Mouse (Mus musculus): Measurements from ENCODE around the gene Spo11. TPM values are rescaled to one million over a fixed set of nuclear protein-coding genes. Genes with fewer than 3 reads are reported as not detected.

The Spo11 gene
- polyA plus RNA-seq (2011; ENCODE audit: insufficient read depth, insufficient read length, low read depth, missing spikeins), result 0.54 and 0.56 TPM in 2 replicates

- no peak within 1 kb of the TSS for H3K9ac ChIP-seq (ENCODE audit: low read depth, poor library complexity, severe bottlenecking)
- H3K27me3 ChIP-seq (ENCODE audit: control insufficient read depth, insufficient read depth, low read length, poor library complexity, severe bottlenecking), result no peaks in the 10 kb centered on the region; the same call in 1 of the 2 replicates
- no peak within 1 kb of the TSS for H3K4me3 ChIP-seq (ENCODE audit: low read depth, low read length)
- H3K36me3 ChIP-seq (ENCODE audit: control insufficient read depth, insufficient read depth, low read length, poor library complexity, severe bottlenecking), result no peaks in the 10 kb centered on the region
- TF ChIP-seq CTCF (IDR thresholded peaks at IDR 0.05; ENCODE audit: low read depth, low read length) (no peak), EP300 (IDR thresholded peaks at IDR 0.05; ENCODE audit: insufficient read depth, low read depth, low read length) (peak; percentile 87)
- no peak within 1 kb of the TSS for H3K27ac ChIP-seq (ENCODE audit: insufficient read depth, low read length)
- H3K4me1 ChIP-seq (ENCODE audit: control insufficient read depth, insufficient read depth, low read length), result peaks cover 5% of the 10 kb centered on the region
- H3K9me3 ChIP-seq (replicated peaks; ENCODE audit: control insufficient read depth, insufficient read depth, low read length, poor library complexity, severe bottlenecking), result no peaks in the 10 kb centered on the region
These were observed at the start of gene Spo11 for GRCm38 (mm10) chr2:172977409-172978130. Gene Spo11, plus strand, starts transcription at chr2:172977700.

- no peaks in the 10 kb centered on the region for H3K36me3 ChIP-seq (ENCODE audit: control insufficient read depth, insufficient read depth, low read length, poor library complexity, severe bottlenecking)
These were observed 47.5 kb upstream of the Spo11 start for GRCm38 (mm10) chr2:172929905-172930436.

GRCm38 (mm10) chr2:172931137-172931898 lies 46.2 kb upstream of the Spo11 start:
- no peaks in the 10 kb centered on the region for H3K9me3 ChIP-seq (replicated peaks; ENCODE audit: control insufficient read depth, insufficient read depth, low read length, poor library complexity, severe bottlenecking)
- no peak overlapping the region for H3K9ac ChIP-seq (ENCODE audit: low read depth, poor library complexity, severe bottlenecking)
- TF ChIP-seq EP300 (IDR thresholded peaks at IDR 0.05; ENCODE audit: insufficient read depth, low read depth, low read length) (no peak), CTCF (IDR thresholded peaks at IDR 0.05; ENCODE audit: low read depth, low read length) (no peak), POLR2A (IDR thresholded peaks at IDR 0.05; ENCODE audit: insufficient read depth, low read length) (no peak)
- no peak overlapping the region for H3K4me3 ChIP-seq (ENCODE audit: low read depth, low read length)
- H3K4me1 ChIP-seq (ENCODE audit: control insufficient read depth, insufficient read depth, low read length), result no peaks in the 10 kb centered on the region
- H3K27me3 ChIP-seq (ENCODE audit: control insufficient read depth, insufficient read depth, low read length, poor library complexity, severe bottlenecking), result no peaks in the 10 kb centered on the region
- H3K27ac ChIP-seq (ENCODE audit: insufficient read depth, low read length), result no peak overlapping the region
- no peaks in the 10 kb centered on the region for H3K36me3 ChIP-seq (ENCODE audit: control insufficient read depth, insufficient read depth, low read length, poor library complexity, severe bottlenecking)

More at GRCm38 (mm10) chr2:172929905-172930436, 47.5 kb upstream of the Spo11 start:
- TF ChIP-seq CTCF (IDR thresholded peaks at IDR 0.05; ENCODE audit: low read depth, low read length) (no peak), POLR2A (IDR thresholded peaks at IDR 0.05; ENCODE audit: insufficient read depth, low read length) (no peak), EP300 (IDR thresholded peaks at IDR 0.05; ENCODE audit: insufficient read depth, low read depth, low read length) (no peak)
- Histone ChIP-seq H3K4me3 (ENCODE audit: low read depth, low read length) (no peak overlapping the region), H3K27me3 (ENCODE audit: control insufficient read depth, insufficient read depth, low read length, poor library complexity, severe bottlenecking) (no peaks in the 10 kb centered on the region), H3K4me1 (ENCODE audit: control insufficient read depth, insufficient read depth, low read length) (no peaks in the 10 kb centered on the region), H3K9me3 (replicated peaks; ENCODE audit: control insufficient read depth, insufficient read depth, low read length, poor library complexity, severe bottlenecking) (no peaks in the 10 kb centered on the region), H3K27ac (ENCODE audit: insufficient read depth, low read length) (no peak overlapping the region), H3K9ac (ENCODE audit: low read depth, poor library complexity, severe bottlenecking) (no peak overlapping the region)

GRCm38 (mm10) chr2:172933631-172934419 lies 43.7 kb upstream of the Spo11 start:
- H3K9ac ChIP-seq (ENCODE audit: low read depth, poor library complexity, severe bottlenecking), result no peak overlapping the region

GRCm38 (mm10) chr2:172934420-172934788 lies 43.1 kb upstream of the Spo11 start:
- Histone ChIP-seq H3K4me1 (ENCODE audit: control insufficient read depth, insufficient read depth, low read length) (no peaks in the 10 kb centered on the region), H3K36me3 (ENCODE audit: control insufficient read depth, insufficient read depth, low read length, poor library complexity, severe bottlenecking) (no peaks in the 10 kb centered on the region), H3K4me3 (ENCODE audit: low read depth, low read length) (no peak overlapping the region), H3K27me3 (ENCODE audit: control insufficient read depth, insufficient read depth, low read length, poor library complexity, severe bottlenecking) (peaks cover 7% of the 10 kb centered on the region), H3K27ac (ENCODE audit: insufficient read depth, low read length) (no peak overlapping the region), H3K9me3 (replicated peaks; ENCODE audit: control insufficient read depth, insufficient read depth, low read length, poor library complexity, severe bottlenecking) (no peaks in the 10 kb centered on the region), H3K9ac (ENCODE audit: low read depth, poor library complexity, severe bottlenecking) (no peak overlapping the region)
- TF ChIP-seq EP300 (IDR thresholded peaks at IDR 0.05; ENCODE audit: insufficient read depth, low read depth, low read length) (no peak), POLR2A (IDR thresholded peaks at IDR 0.05; ENCODE audit: insufficient read depth, low read length) (no peak), CTCF (IDR thresholded peaks at IDR 0.05; ENCODE audit: low read depth, low read length) (no peak)

More at GRCm38 (mm10) chr2:172933631-172934419, 43.7 kb upstream of the Spo11 start:
- Histone ChIP-seq H3K27ac (ENCODE audit: insufficient read depth, low read length) (no peak overlapping the region), H3K27me3 (ENCODE audit: control insufficient read depth, insufficient read depth, low read length, poor library complexity, severe bottlenecking) (peaks cover 1% of the 10 kb centered on the region), H3K4me1 (ENCODE audit: control insufficient read depth, insufficient read depth, low read length) (no peaks in the 10 kb centered on the region), H3K9me3 (replicated peaks; ENCODE audit: control insufficient read depth, insufficient read depth, low read length, poor library complexity, severe bottlenecking) (no peaks in the 10 kb centered on the region), H3K4me3 (ENCODE audit: low read depth, low read length) (no peak overlapping the region), H3K36me3 (ENCODE audit: control insufficient read depth, insufficient read depth, low read length, poor library complexity, severe bottlenecking) (no peaks in the 10 kb centered on the region)
- TF ChIP-seq POLR2A (IDR thresholded peaks at IDR 0.05; ENCODE audit: insufficient read depth, low read length) (no peak), EP300 (IDR thresholded peaks at IDR 0.05; ENCODE audit: insufficient read depth, low read depth, low read length) (no peak), CTCF (IDR thresholded peaks at IDR 0.05; ENCODE audit: low read depth, low read length) (no peak)

Measured in ES-Bruce4 (cell line).